Mouse (Mus musculus): ENCODE measurements at regions not wholly inside any gene's neighbourhood (a gene's known extent, or its start where the extent isn't known, plus 50 kb on each side); places are given as distances from the start of the nearest gene placed in this dataset.

DNA sequence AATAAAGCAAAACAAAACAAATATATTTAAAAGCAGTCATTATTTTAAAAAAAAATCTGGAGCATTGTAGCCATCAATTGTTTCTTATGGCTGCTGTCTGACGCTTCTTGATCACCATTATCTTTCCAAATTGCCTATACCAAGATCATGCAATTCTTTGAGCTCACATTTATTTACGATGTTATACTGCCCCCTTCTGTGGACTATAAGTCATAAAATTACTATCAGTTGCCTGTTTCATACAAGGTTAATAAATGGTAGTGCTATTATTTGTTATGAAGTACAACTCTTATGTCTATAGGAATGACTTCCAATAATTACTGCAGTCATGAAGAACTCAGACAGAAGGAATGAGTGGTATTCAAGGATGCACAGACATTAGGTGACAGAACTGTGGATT lies 57.3 kb upstream of the Eda2r start:
- no peak overlapping the region for H3K27ac ChIP-seq (replicated peaks)
- H3K4me1 ChIP-seq: no peaks in the 10 kb centered on the region
- H3K36me3 ChIP-seq (replicated peaks): no peaks in the 10 kb centered on the region
- WGBS: 58% methylated on average over 2 of the region's 2 CpGs
- no peak for DNase-seq (ENCODE audit: low spot score)
- H3K9me3 ChIP-seq: no peaks in the 10 kb centered on the region
- H3K27me3 ChIP-seq (replicated peaks; ENCODE audit: low read depth, poor library complexity, severe bottlenecking): no peaks in the 10 kb centered on the region
- no peak overlapping the region for H3K4me3 ChIP-seq

DNA sequence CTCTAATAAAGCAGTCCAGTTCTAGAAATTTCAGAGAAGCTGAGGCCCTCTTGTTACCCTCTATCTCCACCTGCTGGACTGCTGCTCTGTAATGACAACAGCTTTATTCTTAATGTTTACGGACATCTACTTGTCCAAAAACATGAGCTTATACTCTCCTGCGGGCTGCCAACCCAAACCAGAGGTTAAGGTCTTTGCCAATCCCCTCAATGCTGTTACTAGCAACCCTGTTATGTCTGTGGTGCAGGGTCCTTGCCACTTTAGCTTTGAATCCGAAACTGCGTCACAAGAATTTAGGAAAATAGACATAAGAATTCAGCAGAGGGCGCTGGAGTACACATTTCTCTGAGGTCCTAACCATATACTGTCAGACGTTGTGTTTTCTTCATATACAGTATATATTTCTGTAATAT lies 54.4 kb upstream of the Eda2r start:
- no peaks in the 10 kb centered on the region for H3K4me1 ChIP-seq
- no peaks in the 10 kb centered on the region for H3K9me3 ChIP-seq
- no peak overlapping the region for H3K27ac ChIP-seq (replicated peaks)
- 14% methylated on average over 6 of the region's 6 CpGs for WGBS
- H3K4me3 ChIP-seq: peak overlapping the region; percentile 46
- no peaks in the 10 kb centered on the region for H3K27me3 ChIP-seq (replicated peaks; ENCODE audit: low read depth, poor library complexity, severe bottlenecking)
- H3K36me3 ChIP-seq (replicated peaks): no peaks in the 10 kb centered on the region
- DNase-seq (ENCODE audit: low spot score): peak; percentile 22
